Mouse (Mus musculus): Measurements from ENCODE around the gene Sost. TPM values are rescaled to one million over a fixed set of nuclear protein-coding genes. Genes with fewer than 3 reads are reported as not detected.
A peak's percentile ranks its signal among the peaks of the same experiment; 100 is the strongest.

Gene Sost
- polyA plus RNA-seq, 1 experiment = 1.4 TPM

DNA sequence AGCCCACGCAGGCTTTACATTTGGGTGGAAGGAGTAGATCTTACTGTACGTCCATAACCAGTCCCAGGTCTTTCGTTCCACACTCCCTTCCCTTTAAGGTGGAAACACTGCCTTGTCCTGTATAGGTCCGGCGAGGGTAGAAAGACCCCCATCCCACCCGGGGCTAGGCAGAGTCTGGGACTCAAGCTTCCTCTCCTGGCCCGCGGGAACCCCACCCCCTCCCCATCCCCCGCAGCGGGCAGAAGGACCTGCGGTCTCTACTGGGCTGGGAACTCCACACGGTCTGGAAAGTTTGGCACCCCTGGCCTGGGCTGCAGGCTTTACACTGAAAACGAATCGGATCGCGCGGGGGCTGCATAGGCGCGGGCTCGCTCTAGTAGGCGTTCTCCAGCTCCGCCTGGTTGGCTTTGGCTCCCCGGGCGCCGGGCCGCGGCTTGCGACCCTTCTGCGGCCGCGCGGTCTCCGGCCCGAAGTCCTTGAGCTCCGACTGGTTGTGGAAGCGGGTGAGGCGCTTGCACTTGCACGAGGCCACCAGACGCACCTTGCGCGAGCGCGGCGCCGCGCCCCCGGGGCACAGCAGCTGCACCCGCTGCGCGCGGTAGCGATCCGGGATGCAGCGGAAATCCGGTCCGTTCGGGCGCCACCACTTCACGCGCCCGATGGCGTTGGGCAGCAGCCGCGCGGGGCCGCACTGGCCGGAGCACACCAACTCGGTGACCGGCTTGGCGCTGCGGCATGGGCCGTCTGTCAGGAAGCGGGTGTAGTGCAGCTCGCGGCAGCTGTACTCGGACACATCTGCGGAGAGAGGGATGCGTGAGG, 3.1 kb downstream of the Sost start:
- no peak for TF ChIP-seq CTCF (IDR thresholded peaks at IDR 0.05; ENCODE audit: borderline replicate concordance, insufficient read depth, low read depth, low read length)
- TF ChIP-seq POLR2A (IDR thresholded peaks at IDR 0.05; ENCODE audit: borderline replicate concordance, insufficient read depth, low read length) = no peak
- no peaks in the 10 kb centered on the region for H3K27me3 ChIP-seq (ENCODE audit: control insufficient read depth, insufficient read depth, low read length)
- peak; percentile 41 to 56 for DNase-seq
- WGBS = 2% methylated on average over 78 of the region's 78 CpGs
- H3K4me1 ChIP-seq (ENCODE audit: control insufficient read depth, insufficient read depth, low read length) = peaks cover 6% of the 10 kb centered on the region; the same call in 1 of the 2 replicates
- H3K4me3 ChIP-seq (replicated peaks; ENCODE audit: insufficient read depth, low read depth, low read length) = peak overlapping the region; percentile 45
- H3K27ac ChIP-seq (ENCODE audit: insufficient read depth, low read length) = no peak overlapping the region

DNA sequence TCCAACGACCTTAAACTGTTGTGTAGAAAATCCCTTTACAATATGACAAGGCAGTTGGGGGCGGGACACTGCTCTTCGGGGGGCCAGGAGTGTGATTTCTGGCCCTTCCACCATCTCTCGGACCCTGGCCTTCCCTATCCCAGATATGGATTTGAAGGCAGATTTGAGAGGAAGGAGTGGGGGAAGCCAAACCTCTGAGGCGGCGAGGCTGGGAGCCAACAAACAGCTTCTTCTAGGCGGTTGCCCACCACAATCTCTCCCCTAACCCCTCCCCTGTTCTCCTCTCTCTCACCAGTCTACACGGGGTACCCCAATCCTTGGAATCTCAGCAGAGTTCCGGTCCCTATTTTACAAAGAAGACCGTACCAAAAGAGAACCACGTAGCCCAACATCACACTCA, 3.8 kb downstream of the Sost start:
- no peak overlapping the region for H3K27ac ChIP-seq (ENCODE audit: insufficient read depth, low read length)
- DNase-seq = no peak

DNA sequence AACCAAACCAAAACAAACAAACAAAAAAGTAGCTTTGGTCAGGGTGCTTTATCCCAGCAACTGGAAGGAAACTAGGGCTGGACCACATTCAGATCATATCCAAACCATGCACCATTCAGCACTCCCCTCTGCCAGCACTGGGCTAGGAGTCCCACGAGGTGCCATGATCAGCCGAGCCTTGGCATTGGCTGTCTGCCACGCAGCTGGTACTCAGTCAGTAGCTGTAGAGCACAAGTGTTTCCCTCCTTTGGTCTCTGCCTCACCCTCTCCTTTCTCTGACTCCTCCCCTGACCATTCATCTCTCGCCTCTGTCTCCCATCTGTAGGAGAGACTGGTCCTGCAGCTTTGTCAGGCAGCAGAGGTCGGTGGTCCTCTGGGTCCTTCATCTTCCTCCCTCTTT, 9.3 kb downstream of the Sost start:
- H3K4me3 ChIP-seq (replicated peaks; ENCODE audit: insufficient read depth, low read depth, low read length) = no peak overlapping the region
- no peaks in the 10 kb centered on the region for H3K27me3 ChIP-seq (ENCODE audit: control insufficient read depth, insufficient read depth, low read length)
- no peaks in the 10 kb centered on the region for H3K4me1 ChIP-seq (ENCODE audit: control insufficient read depth, insufficient read depth, low read length)
- TF ChIP-seq POLR2A (IDR thresholded peaks at IDR 0.05; ENCODE audit: borderline replicate concordance, insufficient read depth, low read length) (no peak), CTCF (IDR thresholded peaks at IDR 0.05; ENCODE audit: borderline replicate concordance, insufficient read depth, low read depth, low read length) (no peak)
- 34% methylated on average over 5 of the region's 5 CpGs for WGBS
- no peak overlapping the region for H3K27ac ChIP-seq (ENCODE audit: insufficient read depth, low read length)
- no peak for DNase-seq

More for the DNA sequence above, 3.8 kb downstream of the Sost start:
- no peaks in the 10 kb centered on the region for H3K27me3 ChIP-seq (ENCODE audit: control insufficient read depth, insufficient read depth, low read length)
- no peaks in the 10 kb centered on the region for H3K4me1 ChIP-seq (ENCODE audit: control insufficient read depth, insufficient read depth, low read length)
- TF ChIP-seq POLR2A (IDR thresholded peaks at IDR 0.05; ENCODE audit: borderline replicate concordance, insufficient read depth, low read length) (no peak), CTCF (IDR thresholded peaks at IDR 0.05; ENCODE audit: borderline replicate concordance, insufficient read depth, low read depth, low read length) (no peak)
- H3K4me3 ChIP-seq (replicated peaks; ENCODE audit: insufficient read depth, low read depth, low read length) = peak overlapping the region; percentile 45
- 28% methylated on average over 11 of the region's 11 CpGs for WGBS

DNA sequence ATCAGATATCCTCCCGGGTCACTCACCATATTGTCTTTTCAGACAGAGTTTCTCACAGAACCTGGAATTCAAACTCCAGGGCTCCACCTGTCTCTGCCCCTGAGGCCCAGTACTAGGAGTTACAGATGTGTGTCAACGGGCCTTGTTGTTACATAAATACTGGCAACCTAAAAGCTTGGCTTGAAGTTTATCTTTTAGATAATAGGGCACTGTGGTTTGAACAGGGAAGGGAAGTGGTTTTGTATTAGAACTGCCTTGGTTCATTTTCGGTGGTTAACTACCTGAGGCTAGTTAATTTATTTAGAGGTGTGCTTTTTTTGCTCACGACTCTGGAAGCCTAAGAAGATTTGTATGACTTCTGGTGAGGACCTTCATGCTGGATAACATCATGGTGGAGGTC, 13.4 kb downstream of the Sost start:
- Histone ChIP-seq H3K4me1 (ENCODE audit: control insufficient read depth, insufficient read depth, low read length) (peaks cover 9% of the 10 kb centered on the region), H3K27me3 (ENCODE audit: control insufficient read depth, insufficient read depth, low read length) (no peaks in the 10 kb centered on the region), H3K4me3 (replicated peaks; ENCODE audit: insufficient read depth, low read depth, low read length) (no peak overlapping the region), H3K27ac (ENCODE audit: insufficient read depth, low read length) (no peak overlapping the region)
- DNase-seq = no peak
- TF ChIP-seq CTCF (IDR thresholded peaks at IDR 0.05; ENCODE audit: borderline replicate concordance, insufficient read depth, low read depth, low read length) = no peak
- no peak for TF ChIP-seq POLR2A (IDR thresholded peaks at IDR 0.05; ENCODE audit: borderline replicate concordance, insufficient read depth, low read length)
- WGBS = 76% methylated on average over 4 of the region's 4 CpGs

DNA sequence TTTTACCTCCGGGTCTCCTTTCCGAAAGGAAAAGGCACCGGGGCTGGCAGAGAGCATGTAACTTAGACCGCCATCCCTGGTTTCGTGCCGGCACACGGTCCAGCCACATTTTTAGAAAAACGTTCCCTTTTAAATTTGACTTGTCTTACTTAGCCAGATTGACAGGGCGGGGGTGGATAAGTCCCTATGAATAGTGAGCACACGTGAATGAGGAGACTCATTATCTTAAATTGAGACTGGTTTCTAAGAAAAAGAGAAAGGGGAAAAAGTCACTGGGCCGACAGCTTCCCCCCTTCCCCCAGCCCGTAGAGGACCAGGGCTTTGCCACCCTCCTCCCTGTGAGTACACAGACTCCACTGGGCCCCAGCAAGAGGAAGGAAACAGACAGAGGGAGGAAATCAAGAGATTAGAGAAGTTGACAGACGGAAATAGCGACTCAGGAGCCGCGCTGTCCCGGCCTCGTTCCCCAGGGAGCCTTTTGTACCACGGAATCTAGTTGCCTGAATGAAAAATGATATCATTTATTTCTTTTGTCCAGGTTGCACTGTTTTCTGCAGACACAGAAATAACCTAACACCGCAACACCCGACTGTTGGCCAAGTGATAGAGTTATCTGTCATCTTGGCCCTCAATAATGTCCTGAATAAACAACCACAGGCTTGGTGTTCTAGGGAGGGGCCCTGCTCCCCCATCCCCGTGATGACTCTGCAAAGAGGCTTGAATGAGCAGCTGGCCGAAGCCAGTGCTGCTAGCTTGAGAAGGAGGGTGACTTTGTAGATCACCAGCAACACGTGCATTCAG, 14.1 kb downstream of the Sost start:
- Histone ChIP-seq H3K4me1 (ENCODE audit: control insufficient read depth, insufficient read depth, low read length) (peaks cover 9% of the 10 kb centered on the region), H3K27me3 (ENCODE audit: control insufficient read depth, insufficient read depth, low read length) (no peaks in the 10 kb centered on the region), H3K4me3 (replicated peaks; ENCODE audit: insufficient read depth, low read depth, low read length) (no peak overlapping the region), H3K27ac (ENCODE audit: insufficient read depth, low read length) (no peak overlapping the region)
- no peak for TF ChIP-seq CTCF (IDR thresholded peaks at IDR 0.05; ENCODE audit: borderline replicate concordance, insufficient read depth, low read depth, low read length)
- no peak for TF ChIP-seq POLR2A (IDR thresholded peaks at IDR 0.05; ENCODE audit: borderline replicate concordance, insufficient read depth, low read length)
- WGBS = 49% methylated on average over 24 of the region's 24 CpGs
- DNase-seq = no peak

DNA sequence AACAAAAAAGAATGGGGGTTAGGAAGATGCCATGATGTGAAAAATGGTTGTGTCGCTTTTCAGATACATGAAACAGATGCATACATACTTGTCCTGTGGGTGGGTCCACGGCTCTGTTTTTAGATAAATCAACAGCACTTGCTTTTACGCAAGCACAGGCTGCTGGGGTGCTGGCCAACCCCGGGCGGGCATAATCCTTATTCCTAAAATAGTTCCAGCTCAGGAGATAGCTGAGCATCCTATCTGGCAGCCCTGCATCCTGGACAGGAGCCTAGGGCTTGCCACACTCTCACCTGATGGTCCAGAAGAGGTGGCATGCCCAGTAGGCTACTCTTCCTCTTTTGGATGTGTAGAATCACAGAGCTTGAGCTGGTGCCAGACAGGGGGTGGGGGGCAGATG, 16.8 kb downstream of the Sost start:
- no peaks in the 10 kb centered on the region for H3K27me3 ChIP-seq (ENCODE audit: control insufficient read depth, insufficient read depth, low read length)

DNA sequence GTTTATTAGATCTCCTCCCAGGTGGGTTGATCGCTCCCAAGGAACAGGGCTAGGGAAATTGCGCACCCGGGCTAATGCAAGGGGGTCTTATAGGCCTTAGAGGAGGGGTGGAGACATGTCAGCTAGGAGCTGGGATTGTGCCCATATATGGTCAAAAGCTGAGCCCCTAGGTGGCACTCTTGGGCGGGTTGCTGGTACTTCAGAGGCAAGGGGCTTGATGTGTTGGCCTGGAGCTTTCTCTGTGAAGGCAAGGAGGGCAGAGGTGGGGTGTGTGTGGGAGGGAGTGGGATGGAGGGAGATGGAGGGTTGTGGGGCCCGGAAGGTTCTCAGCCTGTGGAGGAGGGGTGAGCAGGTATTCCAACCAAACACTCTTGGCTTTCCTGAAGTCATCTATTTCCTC, 20.3 kb downstream of the Sost start:
- WGBS = 61% methylated on average over 5 of the region's 5 CpGs
- Histone ChIP-seq H3K27ac (ENCODE audit: insufficient read depth, low read length) (no peak overlapping the region), H3K4me1 (ENCODE audit: control insufficient read depth, insufficient read depth, low read length) (peaks cover 15% of the 10 kb centered on the region), H3K4me3 (replicated peaks; ENCODE audit: insufficient read depth, low read depth, low read length) (no peak overlapping the region), H3K27me3 (ENCODE audit: control insufficient read depth, insufficient read depth, low read length) (no peaks in the 10 kb centered on the region)
- no peak for TF ChIP-seq CTCF (IDR thresholded peaks at IDR 0.05; ENCODE audit: borderline replicate concordance, insufficient read depth, low read depth, low read length)
- no peak for DNase-seq

More for the DNA sequence above, 16.8 kb downstream of the Sost start:
- peaks cover 9% of the 10 kb centered on the region for H3K4me1 ChIP-seq (ENCODE audit: control insufficient read depth, insufficient read depth, low read length)
- peak; percentile 20 to 47 for DNase-seq
- no peak for TF ChIP-seq POLR2A (IDR thresholded peaks at IDR 0.05; ENCODE audit: borderline replicate concordance, insufficient read depth, low read length)
- TF ChIP-seq CTCF (IDR thresholded peaks at IDR 0.05; ENCODE audit: borderline replicate concordance, insufficient read depth, low read depth, low read length) = no peak
- WGBS = 30% methylated on average over 5 of the region's 5 CpGs
- no peak overlapping the region for H3K27ac ChIP-seq (ENCODE audit: insufficient read depth, low read length)
- no peak overlapping the region for H3K4me3 ChIP-seq (replicated peaks; ENCODE audit: insufficient read depth, low read depth, low read length)

All from cerebellum, adult 2 months (tissue).